ENCODE assay signal across 8 mouse cellular contexts in genomic region chr2:80447291-80447791, GRCm38 (mm10). TPM values are rescaled to one million over a fixed set of nuclear protein-coding genes. Genes with fewer than 3 reads are reported as not detected.
DNase-seq lines count a peak whose midpoint lies in the region; ATAC-seq and TF ChIP-seq lines count a peak whose summit lies in the region.

Gene Frzb (minus strand): TSS chr2:80447625.

- no peaks in the 10 kb centered on the region for H3K79me2 ChIP-seq in heart, adult 2 months (replicated peaks; ENCODE audit: control insufficient read depth, insufficient read depth, low read length)
- H3K79me2 ChIP-seq in liver, adult 2 months (ENCODE audit: control insufficient read depth, insufficient read depth, low read length), result no peaks in the 10 kb centered on the region

- TF ChIP-seq POLR2A in heart, adult 2 months (IDR thresholded peaks at IDR 0.05; ENCODE audit: insufficient read depth, low read depth, low read length), result peak; percentile 19; the same call in 1 of the 2 replicates
- no peak for TF ChIP-seq POLR2A in kidney, adult 2 months (IDR thresholded peaks at IDR 0.05; ENCODE audit: low read depth, low read length)
- TF ChIP-seq POLR2A in liver, adult 2 months (IDR thresholded peaks at IDR 0.05; ENCODE audit: extremely low read depth, insufficient read depth, low read length), result no peak

- under 1% methylated on average over 33 of the region's 33 CpGs for WGBS in heart, adult 2 months
- 1% methylated on average over 33 of the region's 33 CpGs for WGBS in kidney, adult 2 months
- under 1% methylated on average over 33 of the region's 33 CpGs for WGBS in liver, adult 2 months
- under 1% methylated on average over 25 of the region's 33 CpGs for WGBS in midbrain, postnatal 0 days

- H3K27ac ChIP-seq in heart, adult 2 months, result peak within 1 kb of the TSS; percentile 26; the same call in 1 of the 2 replicates
- H3K27ac ChIP-seq in kidney, adult 2 months (ENCODE audit: insufficient read depth, low read depth, low read length), result peak within 1 kb of the TSS; percentile 24
- H3K27ac ChIP-seq in liver, adult 2 months (replicated peaks; ENCODE audit: insufficient read depth, low read depth, low read length), result no peak within 1 kb of the TSS
- no peak within 1 kb of the TSS for H3K27ac ChIP-seq in midbrain, postnatal 0 days (ENCODE audit: low read depth, low read length)

- H3K36me3 ChIP-seq in heart, adult 2 months (ENCODE audit: control insufficient read depth, insufficient read depth, low read length), result no peaks in the 10 kb centered on the region
- H3K36me3 ChIP-seq in kidney, adult 2 months (ENCODE audit: control insufficient read depth, insufficient read depth, low read length), result no peaks in the 10 kb centered on the region
- H3K36me3 ChIP-seq in liver, adult 2 months (ENCODE audit: control insufficient read depth, insufficient read depth, low read length), result no peaks in the 10 kb centered on the region
- no peaks in the 10 kb centered on the region for H3K36me3 ChIP-seq in midbrain, postnatal 0 days (ENCODE audit: insufficient read depth, low read length)

- peak within 1 kb of the TSS; percentile 100 for H3K4me2 ChIP-seq in midbrain, postnatal 0 days (ENCODE audit: low read depth, low read length, poor library complexity, severe bottlenecking)

- TF ChIP-seq CTCF in heart, adult 2 months (IDR thresholded peaks at IDR 0.05), result no peak
- no peak for TF ChIP-seq CTCF in kidney, adult 2 months (conservative IDR thresholded peaks at IDR 0.05; ENCODE audit: insufficient read depth, insufficient read length, low read depth, low read length)
- TF ChIP-seq CTCF in liver, adult 2 months (IDR thresholded peaks at IDR 0.05; ENCODE audit: low read depth, low read length), result no peak
- no peak for TF ChIP-seq CTCF in midbrain, postnatal 0 days (IDR thresholded peaks at IDR 0.05)

- H3K9ac ChIP-seq in heart, adult 2 months (ENCODE audit: low read depth, low read length), result peak within 1 kb of the TSS; percentile 43
- H3K9ac ChIP-seq in liver, adult 2 months (ENCODE audit: low read depth, low read length), result peak within 1 kb of the TSS; percentile 2; the same call in 1 of the 2 replicates
- peak within 1 kb of the TSS; percentile 40 for H3K9ac ChIP-seq in midbrain, postnatal 0 days (replicated peaks; ENCODE audit: low read length, poor library complexity, severe bottlenecking)

- peak within 1 kb of the TSS; percentile 69 for H3K4me3 ChIP-seq in heart, adult 2 months
- peak within 1 kb of the TSS; percentile 57 for H3K4me3 ChIP-seq in kidney, adult 2 months (ENCODE audit: insufficient read depth, low read depth, low read length)
- H3K4me3 ChIP-seq in liver, adult 2 months (ENCODE audit: insufficient read depth, low read depth, low read length), result peak within 1 kb of the TSS; percentile 46
- peak within 1 kb of the TSS; percentile 56 for H3K4me3 ChIP-seq in midbrain, postnatal 0 days (ENCODE audit: low read depth, low read length)

- intact Hi-C loops in heart, adult 2 months (cut with DNase I), result loop anchor here (5.0 kb wide), 1 partner anchor 90 kb away; no protein-coding TSS in a partner anchor

- peak; percentile 26 to 33 for DNase-seq in left cerebral cortex, adult 18-20 months (ENCODE audit: low spot score in 2 of 2)
- no peak for DNase-seq in left cerebral cortex, adult 9 months (ENCODE audit: low spot score in 2 of 2)
- peak; percentile 88 for DNase-seq in embryo, embryonic 10.5 days (ENCODE audit: low spot score)
- peak; percentile 67 to 69 for DNase-seq in heart, adult 2 months
- DNase-seq in kidney, adult 2 months, result peak; percentile 79
- no peak for DNase-seq in liver, adult 2 months (ENCODE audit: extremely low read depth, low read depth, low spot score)
- peak; percentile 42 for DNase-seq in midbrain, postnatal 0 days (ENCODE audit: low spot score)
- DNase-seq in urinary bladder, postnatal 14 days (ENCODE audit: low spot score), result peak; percentile 34

- peak; percentile 48; the same call in 1 of the 2 replicates for ATAC-seq in midbrain, postnatal 0 days (ENCODE audit: low FRiP score)

- no peak for TF ChIP-seq EP300 in heart, adult 2 months (IDR thresholded peaks at IDR 0.05; ENCODE audit: insufficient read depth, low read depth, low read length)

- no peaks in the 10 kb centered on the region; the same call in 1 of the 2 replicates for H3K4me1 ChIP-seq in heart, adult 2 months (ENCODE audit: control insufficient read depth, insufficient read depth, low read length)
- no peaks in the 10 kb centered on the region; the same call in 1 of the 2 replicates for H3K4me1 ChIP-seq in kidney, adult 2 months (ENCODE audit: control insufficient read depth, insufficient read depth, low read length)
- peaks cover 4% of the 10 kb centered on the region; the same call in 1 of the 2 replicates for H3K4me1 ChIP-seq in liver, adult 2 months (ENCODE audit: control insufficient read depth, insufficient read depth, low read length)
- no peaks in the 10 kb centered on the region for H3K4me1 ChIP-seq in midbrain, postnatal 0 days (ENCODE audit: insufficient read depth, low read length)

- H3K9me3 ChIP-seq in midbrain, postnatal 0 days (ENCODE audit: low read length), result no peaks in the 10 kb centered on the region

- H3K27me3 ChIP-seq in heart, adult 2 months (ENCODE audit: control insufficient read depth, insufficient read depth, low read length), result no peaks in the 10 kb centered on the region
- H3K27me3 ChIP-seq in kidney, adult 2 months (replicated peaks; ENCODE audit: control insufficient read depth, insufficient read depth, low read length), result no peaks in the 10 kb centered on the region
- peaks cover 10% of the 10 kb centered on the region; the same call in 1 of the 2 replicates for H3K27me3 ChIP-seq in liver, adult 2 months (ENCODE audit: control insufficient read depth, insufficient read depth, low read length)
- peaks cover 15% of the 10 kb centered on the region for H3K27me3 ChIP-seq in midbrain, postnatal 0 days (ENCODE audit: insufficient read depth, low read length)

RNA-seq across cellular contexts. Expression of gene Frzb, which starts in this region (rescaled TPM):
- 10 to 100 TPM; 23.4 to 25.2 TPM for total RNA-seq in left cerebral cortex, adult 18-20 months (2021)
- 1 to 10 TPM; 5.7 to 6.0 TPM for total RNA-seq in heart, adult 2 months (2021)
- 2.8 and 4.6 TPM in 2 replicates for polyA plus RNA-seq in heart, adult 2 months (2012; rRNA removed)
- polyA plus RNA-seq in kidney, adult 2 months (2012; rRNA removed), result 6.8 and 8.3 TPM in 2 replicates
- total RNA-seq in liver, adult 2 months (2014; rRNA removed), result 0.74 and 1.6 TPM in 2 replicates
- polyA plus RNA-seq in liver, adult 2 months (2012; rRNA removed), result 0.75 and 1.0 TPM in 2 replicates
- total RNA-seq in midbrain, postnatal 0 days (2014; rRNA removed), result 2.5 and 2.6 TPM in 2 replicates
- polyA plus RNA-seq in midbrain, postnatal 0 days (2015; fragmentation: Nextera tagmentation; extraction: Ambion mirVana), result 1.3 and 2.4 TPM in 2 replicates

Comparison
In these comparisons a context has a peak if more than half of its experiments do, and no peak if none do; other contexts are left out.
1. DNase-seq: peak in left cerebral cortex, adult 18-20 months (2 of 2), embryo, embryonic 10.5 days (single experiment), heart, adult 2 months (2 of 2), kidney, adult 2 months (single experiment), midbrain, postnatal 0 days (single experiment) and urinary bladder, postnatal 14 days (single experiment); none in left cerebral cortex, adult 9 months (0 of 2) and liver, adult 2 months (single experiment).
2. H3K27ac ChIP-seq: peak in heart, adult 2 months (single experiment) and kidney, adult 2 months (single experiment); none in liver, adult 2 months (single experiment) and midbrain, postnatal 0 days (single experiment).
3. Peak in every context shown above with its lines, with median percentiles within 50 percentile points of each other: H3K4me3 ChIP-seq and H3K9ac ChIP-seq.